Mouse (Mus musculus) C2C12 (cell line): ENCODE measurements around the gene Ugt1a5. TPM values are rescaled to one million over a fixed set of nuclear protein-coding genes. Genes with fewer than 3 reads are reported as not detected.

Source experiments
- H3K27me3 ChIP-seq: one replicate; pipeline ENCODE4 v1.6.1; 2011; ENCODE audit not compliant: control insufficient read depth, insufficient read depth, insufficient read length
- H3K36me3 ChIP-seq: one replicate; pipeline ENCODE4 v1.6.1; 2011; ENCODE audit not compliant: control insufficient read depth, insufficient read depth
- H3K4me3 ChIP-seq: one replicate; pipeline ENCODE4 v1.5.1; 2011; ENCODE audit warnings: mild to moderate bottlenecking, control low read depth; ENCODE audit not compliant: poor library complexity, insufficient read depth, severe bottlenecking
- H3K79me2 ChIP-seq: one replicate; pipeline ENCODE4 v1.6.1; 2011; ENCODE audit not compliant: control insufficient read depth, insufficient read depth
- H3K79me3 ChIP-seq: one replicate; pipeline ENCODE4 v1.6.1; 2011; ENCODE audit warnings: low read depth, control low read depth
- H3ac ChIP-seq: one replicate; pipeline ENCODE3; 2011; ENCODE audit warnings: low read depth; ENCODE audit not compliant: control insufficient read depth, insufficient read length
- CEBPB ChIP-seq: IDR thresholded peaks from one replicate; pipeline ENCODE4 v1.6.1; 2011; ENCODE audit warnings: low read depth, mild to moderate bottlenecking, control low read depth, moderate library complexity
- CTCF ChIP-seq: IDR thresholded peaks from one replicate; pipeline ENCODE4 v1.5.1; 2011; ENCODE audit not compliant: control insufficient read depth, insufficient read depth, insufficient read length
- FOSL1 ChIP-seq: IDR thresholded peaks from one replicate; pipeline ENCODE4 v1.8.0; 2011; ENCODE audit warnings: mild to moderate bottlenecking, low read length; ENCODE audit not compliant: poor library complexity, insufficient read depth, severe bottlenecking
- MAX ChIP-seq: IDR thresholded peaks from one replicate; pipeline ENCODE4 v1.6.1; 2011; ENCODE audit warnings: mild to moderate bottlenecking, control low read depth
- MYOD1 ChIP-seq: IDR thresholded peaks from one replicate; pipeline ENCODE4 v1.6.1; 2011; ENCODE audit warnings: low read depth; ENCODE audit not compliant: control insufficient read depth, insufficient read length
- MYOG ChIP-seq: IDR thresholded peaks from one replicate; pipeline ENCODE4 v1.6.1; 2011; ENCODE audit not compliant: control insufficient read depth, insufficient read length; ENCODE audit errors: extremely low read depth
- USF1 ChIP-seq: IDR thresholded peaks from one replicate; pipeline ENCODE4 v1.6.1; 2011; ENCODE audit warnings: low read depth, mild to moderate bottlenecking, control low read depth, moderate library complexity
- polyA plus RNA-seq: library from polyadenylated mRNA; unstranded; fragments of >200 nt; fragmentation: generic; extraction: Trizol; gene quantifications from one replicate; pipeline ENCODE4 v1.2.1, GENCODE M21; 2012; ENCODE audit warnings: missing spikeins

The Ugt1a5 gene
- polyA plus RNA-seq, 1 experiment: not detected

DNA sequence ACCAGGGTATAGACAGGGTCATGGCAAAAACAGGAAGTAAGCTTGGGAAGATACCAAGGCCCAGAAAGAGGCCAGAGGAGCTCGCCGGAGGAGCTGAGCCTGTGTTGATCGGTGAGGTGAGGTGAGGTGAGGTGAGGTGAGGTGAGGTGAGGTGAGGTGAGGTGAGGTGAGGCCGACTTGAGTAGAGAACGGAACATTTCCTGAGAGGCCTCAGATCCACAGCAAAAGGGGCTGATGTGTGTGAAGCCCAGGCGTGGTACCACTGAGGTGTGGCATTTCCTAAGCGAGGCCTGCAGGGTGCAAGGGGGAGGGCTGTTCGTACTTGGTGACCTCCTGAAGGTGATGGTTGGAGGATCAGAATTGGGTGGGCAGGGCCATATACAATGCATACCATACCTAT is 87.3 kb downstream of the Ugt1a5 start:
- Histone ChIP-seq H3ac (no peak overlapping the region), H3K79me2 (no peaks in the 10 kb centered on the region), H3K4me3 (no peak overlapping the region), H3K79me3 (no peaks in the 10 kb centered on the region), H3K27me3 (peaks cover 12% of the 10 kb centered on the region), H3K36me3 (no peaks in the 10 kb centered on the region)
- TF ChIP-seq MYOG (no peak), USF1 (no peak), CTCF (no peak), FOSL1 (no peak), MYOD1 (no peak), MAX (no peak), CEBPB (no peak)

DNA sequence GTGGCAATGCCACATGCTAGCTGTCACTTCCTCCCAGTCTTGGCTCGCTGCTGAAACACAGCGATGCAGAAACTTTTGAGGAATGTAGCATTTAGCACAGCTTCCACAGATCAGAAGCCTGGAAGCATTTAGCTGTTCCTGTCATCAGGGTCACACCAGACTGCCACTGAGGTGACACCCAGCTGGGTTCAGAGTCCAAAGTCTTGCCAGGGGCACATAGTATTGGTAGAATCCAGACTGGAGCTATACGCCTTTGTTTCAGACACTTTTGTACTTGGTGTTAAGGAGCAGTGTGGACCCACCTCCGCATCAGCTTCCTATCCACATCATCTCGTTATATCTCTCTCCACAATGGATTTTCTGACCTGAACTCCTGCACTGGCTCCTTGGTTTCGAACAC is 87.7 kb downstream of the Ugt1a5 start:
- H3K79me3 ChIP-seq: no peaks in the 10 kb centered on the region
- H3K36me3 ChIP-seq: no peaks in the 10 kb centered on the region
- no peaks in the 10 kb centered on the region for H3K79me2 ChIP-seq
- no peak for TF ChIP-seq CTCF
- no peak for TF ChIP-seq USF1
- TF ChIP-seq MYOD1: no peak
- TF ChIP-seq MAX: no peak
- H3K27me3 ChIP-seq: peaks cover 12% of the 10 kb centered on the region
- H3K4me3 ChIP-seq: no peak overlapping the region
- no peak overlapping the region for H3ac ChIP-seq

DNA sequence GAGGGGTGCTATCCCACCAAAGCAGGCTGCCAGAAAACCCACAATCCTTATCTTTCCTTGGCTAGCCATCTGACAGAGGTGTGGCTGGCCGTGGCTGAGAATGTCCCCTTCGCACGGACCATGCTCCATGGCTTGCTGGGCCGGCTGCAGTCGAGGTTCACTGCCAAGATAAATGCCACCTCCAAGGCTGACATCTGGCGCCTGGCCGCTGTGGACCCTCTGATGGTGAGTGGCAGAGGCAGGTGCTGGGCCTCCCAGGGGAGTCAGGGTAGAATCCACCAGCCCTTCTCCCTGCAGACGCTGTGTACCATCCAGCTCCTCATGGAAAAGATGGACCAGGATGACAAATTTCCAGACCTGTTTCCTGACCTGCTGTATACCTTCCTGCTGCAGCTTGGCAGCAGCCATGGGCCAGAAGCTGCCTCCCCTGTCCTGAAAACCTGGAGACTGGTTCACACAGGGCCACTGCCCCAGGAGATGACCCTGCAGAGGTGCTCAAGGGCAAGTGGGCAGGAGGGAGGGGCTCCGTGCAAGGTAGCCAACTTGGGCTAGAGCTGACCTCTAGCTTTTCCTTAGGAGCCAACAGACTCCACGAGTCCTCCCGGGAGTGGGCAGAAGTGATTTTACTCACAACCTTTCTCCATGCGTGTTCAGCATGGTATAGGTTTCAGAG is 89.1 kb downstream of the Ugt1a5 start:
- no peak for TF ChIP-seq USF1
- TF ChIP-seq FOSL1: no peak
- TF ChIP-seq MYOD1: peak; percentile 99
- TF ChIP-seq CTCF: no peak
- no peak for TF ChIP-seq MAX
- no peak for TF ChIP-seq CEBPB
- Histone ChIP-seq H3K4me3 (no peak overlapping the region), H3K36me3 (no peaks in the 10 kb centered on the region), H3K79me2 (no peaks in the 10 kb centered on the region), H3K79me3 (no peaks in the 10 kb centered on the region), H3ac (no peak overlapping the region), H3K27me3 (peaks cover 6% of the 10 kb centered on the region)

DNA sequence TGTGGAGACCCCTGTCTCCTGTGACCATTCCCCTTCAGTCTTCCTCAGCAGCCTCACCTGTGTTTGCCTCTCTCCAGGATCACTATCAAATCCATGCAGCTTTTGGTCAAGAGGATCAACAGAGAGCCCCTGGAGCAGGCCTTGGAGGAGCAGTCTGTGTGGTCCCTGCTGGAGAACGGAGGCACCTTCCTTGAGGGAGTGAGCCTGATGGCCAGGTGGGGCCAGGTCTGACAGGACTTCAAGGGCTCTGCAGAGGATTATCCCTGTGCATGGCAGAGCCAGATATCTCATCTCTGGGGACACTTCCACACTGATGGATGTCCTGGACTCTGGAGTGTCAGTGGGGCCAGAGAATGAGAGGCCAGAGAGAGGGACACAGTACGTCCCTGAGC is 89.7 kb downstream of the Ugt1a5 start:
- no peaks in the 10 kb centered on the region for H3K36me3 ChIP-seq
- H3ac ChIP-seq: no peak overlapping the region
- H3K79me3 ChIP-seq: no peaks in the 10 kb centered on the region
- H3K27me3 ChIP-seq: peaks cover 3% of the 10 kb centered on the region
- TF ChIP-seq USF1 (no peak), MYOG (no peak)
- no peak overlapping the region for H3K4me3 ChIP-seq
- H3K79me2 ChIP-seq: no peaks in the 10 kb centered on the region

DNA sequence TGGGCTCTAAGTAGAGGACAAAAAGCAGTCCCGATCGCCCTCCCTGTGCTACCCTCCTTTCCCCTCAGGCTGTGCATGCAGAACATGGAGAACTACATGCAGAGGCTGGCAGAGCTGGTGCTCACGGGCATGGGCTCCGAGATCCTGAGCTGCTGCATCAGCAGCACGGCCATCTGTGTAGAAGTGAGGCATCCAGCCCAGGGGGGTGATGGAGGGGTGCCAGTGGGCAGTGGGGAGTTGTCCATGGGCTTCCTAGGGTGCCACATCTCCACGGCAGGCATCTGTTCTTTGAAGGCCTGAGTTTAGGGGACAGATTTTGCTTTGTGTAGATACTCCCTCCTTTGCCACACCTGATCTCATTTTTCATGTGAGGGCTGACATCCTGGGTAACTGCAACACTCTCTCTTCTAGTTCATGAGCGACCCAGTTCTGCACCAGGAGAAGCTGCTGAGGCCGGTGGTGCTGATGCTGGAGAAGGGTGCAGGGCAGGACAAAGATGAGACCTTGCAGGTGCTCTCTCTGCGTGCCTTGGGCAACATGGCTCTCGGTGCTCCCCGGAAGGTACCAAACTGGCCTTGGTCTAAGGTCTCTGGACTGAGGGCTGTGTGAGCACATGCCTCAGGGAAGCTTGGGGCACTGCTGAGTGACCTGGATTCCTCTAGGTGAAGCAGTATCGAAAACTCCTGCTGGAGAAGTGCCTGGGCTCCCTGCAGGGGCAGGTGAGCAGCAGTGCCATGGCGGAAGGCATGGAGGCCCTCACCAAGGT is 90.4 kb downstream of the Ugt1a5 start:
- Histone ChIP-seq H3K4me3 (no peak overlapping the region), H3K36me3 (peaks cover 2% of the 10 kb centered on the region), H3K79me3 (peaks cover under 1% of the 10 kb centered on the region), H3ac (no peak overlapping the region), H3K27me3 (peaks cover 3% of the 10 kb centered on the region), H3K79me2 (no peaks in the 10 kb centered on the region)
- no peak for TF ChIP-seq CTCF
- no peak for TF ChIP-seq MYOD1
- no peak for TF ChIP-seq MAX
- no peak for TF ChIP-seq CEBPB
- no peak for TF ChIP-seq USF1
- TF ChIP-seq FOSL1: no peak
- TF ChIP-seq MYOG: no peak

DNA sequence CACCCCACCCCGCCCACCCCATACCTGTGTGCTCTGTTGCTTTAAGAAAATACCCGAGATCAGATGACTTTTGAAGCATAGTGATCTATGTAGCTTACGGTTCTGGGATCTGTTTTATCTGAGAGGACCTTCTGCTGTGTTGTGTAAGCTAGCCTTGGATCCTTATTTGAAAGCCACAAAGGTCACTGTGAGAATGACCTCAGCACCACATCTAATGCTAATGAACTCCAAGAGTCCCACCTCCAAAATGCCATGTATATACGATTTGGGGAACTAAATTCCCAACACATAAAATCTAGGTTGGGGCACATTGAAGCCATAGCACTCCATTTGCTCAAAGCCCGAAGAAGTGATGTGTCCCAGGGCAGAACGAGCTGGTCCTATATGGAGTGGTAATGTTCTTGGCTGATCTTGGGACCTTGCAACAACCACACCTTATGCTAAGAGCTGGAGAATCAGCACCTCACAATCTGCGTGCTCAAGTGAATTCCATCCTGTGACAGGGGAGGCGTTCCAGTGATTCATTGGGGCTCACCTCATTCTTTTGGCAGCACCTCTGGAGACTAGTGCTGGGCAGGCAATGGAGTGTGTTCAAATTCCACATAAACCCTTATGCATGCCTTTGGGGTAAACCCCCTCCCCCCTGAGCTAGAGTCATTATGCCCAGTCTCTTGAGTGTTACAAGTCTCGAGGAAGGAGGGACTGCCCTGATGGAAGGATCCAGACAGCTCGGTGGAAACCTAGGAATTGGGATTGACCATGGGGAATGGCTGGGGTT is 91.3 kb downstream of the Ugt1a5 start:
- peaks cover 8% of the 10 kb centered on the region for H3K79me2 ChIP-seq
- peaks cover 2% of the 10 kb centered on the region for H3K79me3 ChIP-seq
- peaks cover 3% of the 10 kb centered on the region for H3K27me3 ChIP-seq
- no peak overlapping the region for H3ac ChIP-seq
- TF ChIP-seq USF1: no peak
- TF ChIP-seq MYOG: no peak
- TF ChIP-seq FOSL1: no peak
- TF ChIP-seq MYOD1: no peak
- no peak for TF ChIP-seq CTCF
- TF ChIP-seq CEBPB: no peak
- TF ChIP-seq MAX: no peak
- no peak overlapping the region for H3K4me3 ChIP-seq
- peaks cover 11% of the 10 kb centered on the region for H3K36me3 ChIP-seq
